Mouse (Mus musculus) hematopoietic stem cell, adult 5-6 weeks (primary cell): Measurements from ENCODE around the gene Qpctl. TPM values are rescaled to one million over a fixed set of nuclear protein-coding genes. Genes with fewer than 3 reads are reported as not detected.
"Not testable (repeated sequence)": the region's sequence is repeated elsewhere in the genome, so short reads cannot be mapped to it uniquely, and the experiment has no call there.

ENCODE experiments used
- ATAC-seq, 2 experiments: fragments of 125-278 bp in 1 of 2; replicated peaks in 1 of 2; 2 replicates each; pipeline ENCODE4 v1.8.0; 2016 to 2017; ENCODE audit warnings: inconsistent platforms in 2 of 2, mild to moderate bottlenecking in 2 of 2, moderate number of reproducible peaks in 2 of 2, low read depth in 1 of 2, moderate TSS enrichment in 1 of 2; ENCODE audit not compliant: low FRiP score in 2 of 2, poor library complexity in 2 of 2, severe bottlenecking in 2 of 2, insufficient read depth in 1 of 2, low TSS enrichment in 1 of 2
- total RNA-seq: library from RNA; stranded (forward); fragments of 172-1452, 232-1000 nt; gene quantifications from 2 replicates; pipeline ENCODE4 v1.2.3, GENCODE M21; 2017

The Qpctl gene
- total RNA-seq, 1 experiment from 2014 or later = 3.5 TPM

DNA sequence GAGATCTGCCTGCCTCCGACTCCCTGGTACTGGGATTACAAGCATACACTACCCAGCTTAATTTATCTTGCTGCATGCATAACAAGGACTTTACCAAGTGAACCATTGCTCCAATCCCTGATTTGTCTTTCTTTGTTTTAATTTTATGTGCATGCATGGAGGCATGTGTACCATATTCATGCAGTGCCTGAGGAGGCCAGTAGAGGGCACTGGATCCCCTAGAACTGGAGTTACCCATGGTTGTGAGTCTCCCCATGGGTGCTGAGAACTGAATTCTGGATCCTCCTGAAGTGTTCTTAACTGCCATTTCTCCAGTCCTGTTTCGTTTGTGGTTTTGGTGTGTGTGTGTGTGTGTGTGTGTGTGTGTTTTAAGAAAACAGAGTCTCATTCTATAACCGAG lies 17.9 kb upstream of the Qpctl start:
- no peak for ATAC-seq

DNA sequence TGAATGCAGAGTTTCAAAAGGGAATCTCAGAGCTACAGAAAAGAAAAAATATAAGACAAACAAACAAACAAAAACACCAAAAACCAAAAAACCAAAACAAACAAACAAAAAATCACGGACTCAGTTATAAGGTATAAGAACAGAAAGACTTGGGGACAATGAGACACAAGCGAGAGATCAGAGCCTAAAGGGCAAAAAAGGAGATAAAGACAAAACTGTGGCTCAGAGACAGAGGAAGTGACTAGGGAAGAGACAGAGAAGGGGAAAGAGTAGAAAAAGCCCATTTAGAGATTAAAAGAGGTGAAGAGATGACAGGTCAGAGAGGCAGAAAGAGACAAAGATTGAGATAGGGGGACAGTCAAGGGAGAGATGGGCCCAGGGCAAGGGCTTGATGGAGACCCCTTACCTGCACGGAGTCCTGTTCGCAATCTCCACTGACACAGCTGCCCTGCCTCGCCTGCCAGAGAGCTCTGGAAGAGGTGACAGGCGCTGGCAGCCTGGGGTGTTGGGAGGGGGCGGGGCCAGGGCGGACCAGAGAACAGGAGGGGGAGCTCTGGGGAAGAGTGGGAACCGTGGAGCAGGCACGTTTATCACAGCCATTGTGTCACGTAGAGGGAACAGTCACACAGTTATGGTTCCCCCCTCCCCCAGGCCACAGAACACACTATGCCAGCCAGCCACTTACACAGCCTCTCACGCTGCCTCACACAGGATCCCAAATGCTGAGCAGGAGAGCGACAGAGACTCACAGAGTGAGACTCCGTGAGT lies 16.7 kb upstream of the Qpctl start, which contains the start of gene Gipr:
Gene Gipr, minus strand, starts transcription at position 472 of the 768 bp plus-strand sequence.
- peak; percentile 33 to 38; a peak in 1 of 4 replicates for ATAC-seq

DNA sequence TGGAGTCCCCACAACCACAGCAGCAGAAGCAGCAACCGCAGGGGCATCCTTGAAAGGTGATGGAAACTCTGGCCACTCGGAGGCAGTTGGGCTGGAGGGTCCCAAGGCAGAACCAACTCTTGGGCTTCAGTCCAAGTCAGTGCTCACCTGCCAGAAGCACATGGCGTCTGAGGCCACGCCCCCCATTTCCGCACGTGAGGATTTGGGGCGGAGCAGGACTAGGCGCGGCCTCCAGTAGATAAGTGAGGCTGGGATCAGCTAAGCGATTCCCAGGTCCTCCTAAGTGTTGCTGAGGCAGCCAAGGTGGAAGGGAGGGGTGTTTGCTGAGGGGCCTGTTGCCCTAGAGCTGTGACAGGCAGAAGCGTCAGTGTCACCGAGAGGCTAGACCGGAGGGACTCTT lies 15.9 kb upstream of the Qpctl start:
- peak; percentile 25 to 29; a peak in 1 of 4 replicates for ATAC-seq

DNA sequence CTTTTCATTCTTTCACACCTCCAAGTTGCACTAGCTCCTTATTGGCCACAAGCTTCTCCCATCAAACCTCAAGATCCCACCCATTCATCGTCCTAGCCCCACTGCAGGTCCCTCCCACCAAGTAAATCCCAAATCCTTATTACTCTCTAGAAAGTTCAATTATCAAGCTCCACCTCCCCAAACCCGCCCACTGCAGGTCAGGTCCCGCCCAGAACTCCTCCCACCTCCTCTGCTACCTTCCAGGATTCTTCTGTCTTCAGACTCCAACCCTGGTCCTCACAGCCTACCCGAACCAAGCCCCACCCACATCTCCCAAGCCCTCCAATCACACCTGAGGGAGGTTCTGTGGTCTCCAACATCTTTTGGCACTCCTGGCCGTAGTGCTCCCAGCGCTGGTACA lies 15.1 kb upstream of the Qpctl start:
- peak; percentile 20 to 25; a peak in 1 of 4 replicates for ATAC-seq

DNA sequence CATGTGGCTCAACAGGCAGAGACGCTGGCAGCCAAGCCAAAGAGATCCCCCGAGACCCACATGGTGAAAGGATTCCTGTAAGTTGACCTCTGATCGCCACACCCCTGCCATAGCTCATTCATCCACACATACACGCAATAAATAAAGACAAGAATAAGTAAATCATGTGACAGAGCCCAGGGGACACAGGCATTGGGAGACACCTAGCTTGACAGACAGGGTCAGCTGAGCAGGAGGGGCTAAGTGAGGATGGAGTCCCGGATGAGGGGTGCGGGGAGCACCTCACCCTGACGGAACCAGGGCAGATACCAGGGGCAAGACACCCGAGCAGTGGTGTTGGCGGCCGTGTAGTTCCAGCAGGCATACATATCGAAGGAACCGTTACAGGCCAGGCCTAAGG lies 14.7 kb upstream of the Qpctl start:
- no peak for ATAC-seq

DNA sequence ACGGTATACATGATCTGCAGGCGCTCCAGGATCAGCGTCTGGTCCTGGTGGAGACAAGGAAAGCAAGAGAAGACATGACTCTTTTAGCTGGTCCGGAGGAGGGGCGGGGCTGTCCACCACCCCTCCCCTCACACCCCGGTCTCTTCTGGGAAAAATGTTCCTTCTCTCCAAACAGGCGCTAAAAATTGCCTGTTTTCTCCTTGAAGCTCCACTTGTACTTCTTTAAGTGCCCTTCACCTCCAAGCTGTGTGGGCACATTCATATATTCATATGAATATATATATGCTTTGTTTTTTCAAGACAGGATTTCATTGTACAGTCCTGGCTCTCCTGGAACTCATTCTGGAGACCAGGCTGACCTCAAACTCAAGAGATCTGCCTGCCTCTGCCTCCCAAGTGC lies 13.8 kb upstream of the Qpctl start:
- no peak for ATAC-seq

DNA sequence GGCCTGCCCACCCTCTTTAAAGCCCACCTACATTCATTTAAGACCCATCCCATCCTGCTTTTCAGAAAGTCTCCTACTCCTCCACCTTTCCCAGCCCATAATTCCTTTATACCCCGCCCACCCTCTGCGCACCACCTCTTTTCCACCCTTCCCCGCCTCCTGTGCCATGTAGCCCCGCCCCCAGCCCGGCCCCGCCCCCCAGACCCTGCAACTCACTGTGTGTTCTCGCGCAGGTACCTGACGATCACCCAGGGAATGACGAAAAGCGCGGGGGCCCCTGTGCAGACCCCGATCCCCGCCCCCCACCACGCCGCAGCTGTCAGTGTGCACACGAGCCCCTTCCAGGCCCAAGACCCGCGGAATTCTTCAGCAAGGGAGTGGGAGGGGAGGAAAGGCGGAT lies 11.0 kb upstream of the Qpctl start:
- no peak for ATAC-seq

DNA sequence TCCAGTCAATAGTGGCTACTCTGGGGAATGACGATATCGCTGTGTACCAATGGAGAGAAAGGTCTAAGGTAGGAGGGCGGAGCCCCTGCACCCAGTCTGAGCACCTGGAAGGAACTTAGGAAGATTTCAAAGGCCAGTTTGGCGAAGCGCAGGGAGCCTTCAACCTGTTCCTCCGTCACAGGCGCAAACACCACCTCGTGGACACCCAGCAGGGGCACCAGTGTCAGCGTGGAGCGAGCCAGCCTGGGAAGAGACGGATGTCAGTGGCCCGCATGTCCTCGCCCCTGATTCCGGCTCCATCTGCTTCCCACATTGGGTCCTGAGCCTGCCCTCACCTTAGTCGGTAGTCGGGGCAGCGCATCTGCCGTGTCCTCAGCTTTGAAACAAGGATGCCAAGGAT lies 10.3 kb upstream of the Qpctl start:
- no peak for ATAC-seq

DNA sequence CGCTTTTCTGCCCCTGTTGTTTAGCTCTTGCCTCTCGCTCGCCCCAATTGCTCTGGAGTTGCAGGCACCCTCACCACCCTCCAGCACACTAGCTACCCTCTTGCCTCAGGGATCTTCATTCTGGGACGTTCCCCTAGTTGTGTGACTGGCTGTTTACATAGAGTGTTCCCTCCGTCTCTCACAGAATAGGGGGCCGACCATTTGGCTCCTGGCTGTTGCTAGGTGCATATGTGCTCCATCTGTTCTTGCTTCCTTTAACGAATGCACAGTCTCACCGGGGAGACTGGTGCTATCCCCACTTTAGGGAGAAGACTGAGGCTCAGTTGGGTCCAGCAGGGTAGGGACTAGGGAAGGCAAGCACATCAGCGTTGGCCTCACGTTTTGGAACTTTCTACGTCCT lies 9.5 kb upstream of the Qpctl start:
- ATAC-seq = no peak

DNA sequence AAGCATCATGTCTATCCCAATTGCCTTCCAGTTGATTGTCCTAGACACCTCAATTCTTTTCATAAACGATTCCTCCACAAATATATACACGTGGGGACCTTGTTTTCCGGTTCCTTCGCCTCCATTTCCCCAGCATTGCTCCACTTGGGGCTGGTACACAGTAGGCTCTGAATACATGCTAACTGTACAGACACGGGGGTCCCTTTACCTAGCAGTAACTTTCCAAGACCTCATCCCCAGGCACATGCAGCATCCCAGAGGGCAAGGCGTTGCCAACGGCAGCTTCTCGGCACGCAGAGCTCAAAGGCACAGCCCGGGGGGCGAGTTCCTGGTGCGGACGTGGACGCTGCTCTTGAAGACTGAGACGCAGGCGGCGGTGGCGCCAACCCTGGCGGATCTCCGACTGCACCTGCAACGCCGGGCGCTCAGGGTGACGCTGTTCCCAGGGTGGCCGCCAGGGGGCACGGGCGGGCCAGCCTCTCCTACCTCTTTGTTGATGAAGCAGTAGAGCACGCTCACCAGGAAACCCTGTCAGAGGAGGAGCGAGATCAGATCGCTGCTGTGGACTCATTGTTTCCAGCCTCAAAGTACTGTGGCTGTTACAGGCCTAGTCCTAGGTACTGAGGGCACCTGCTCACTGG lies 8.2 kb upstream of the Qpctl start:
- peak; percentile 88 to 94 for ATAC-seq

DNA sequence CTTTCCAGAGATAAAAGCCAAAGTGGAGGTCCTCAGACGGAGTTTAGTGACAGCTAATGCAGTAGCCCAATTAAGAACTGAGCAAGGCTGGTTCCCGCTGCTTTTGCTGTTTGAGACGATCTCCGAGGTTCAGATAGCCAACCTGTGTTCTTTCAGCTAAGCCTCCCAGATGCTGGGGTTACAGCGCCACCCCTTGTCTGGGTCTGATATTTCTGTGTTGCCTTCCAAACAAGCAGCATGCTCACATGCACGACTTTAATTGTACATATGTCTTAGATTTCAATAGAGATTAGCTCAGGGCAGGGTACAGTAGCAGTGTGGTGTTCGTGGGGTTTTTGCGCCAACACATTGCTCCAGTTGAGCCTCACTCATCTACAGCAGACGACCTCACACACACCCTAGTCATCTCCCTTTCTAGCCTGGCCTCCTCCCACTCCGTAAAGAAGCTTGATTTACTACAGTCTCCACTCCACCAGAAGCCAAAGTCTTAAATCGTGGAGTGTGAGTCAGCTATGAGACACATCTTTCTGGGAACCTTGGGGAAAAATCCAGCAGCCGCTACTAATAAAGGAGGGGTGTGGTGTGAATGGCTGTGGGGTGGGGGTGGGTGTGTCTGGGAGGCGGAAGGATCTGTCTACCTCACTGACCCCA lies 6.9 kb upstream of the Qpctl start:
- no peak for ATAC-seq

DNA sequence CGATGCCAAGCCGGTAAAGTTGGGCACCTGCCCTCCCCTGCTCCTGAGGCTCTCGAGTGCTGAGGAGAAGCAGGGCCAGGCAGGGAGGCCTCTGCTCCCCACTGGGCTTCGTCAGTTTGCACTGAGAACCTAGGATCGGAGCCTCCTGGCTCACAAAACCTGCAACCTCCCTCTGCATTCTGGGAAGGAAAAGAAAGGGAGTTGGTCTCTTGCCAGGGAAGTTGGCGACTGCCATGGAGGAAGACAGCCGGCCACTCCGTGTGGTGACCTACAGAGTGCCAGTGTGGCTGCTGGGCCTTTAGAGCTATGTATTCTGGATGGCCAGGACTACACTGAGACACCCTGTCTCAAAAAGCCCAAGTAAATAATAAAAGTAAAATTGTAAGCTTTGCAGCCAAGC lies 5.7 kb upstream of the Qpctl start:
- ATAC-seq = no peak

DNA sequence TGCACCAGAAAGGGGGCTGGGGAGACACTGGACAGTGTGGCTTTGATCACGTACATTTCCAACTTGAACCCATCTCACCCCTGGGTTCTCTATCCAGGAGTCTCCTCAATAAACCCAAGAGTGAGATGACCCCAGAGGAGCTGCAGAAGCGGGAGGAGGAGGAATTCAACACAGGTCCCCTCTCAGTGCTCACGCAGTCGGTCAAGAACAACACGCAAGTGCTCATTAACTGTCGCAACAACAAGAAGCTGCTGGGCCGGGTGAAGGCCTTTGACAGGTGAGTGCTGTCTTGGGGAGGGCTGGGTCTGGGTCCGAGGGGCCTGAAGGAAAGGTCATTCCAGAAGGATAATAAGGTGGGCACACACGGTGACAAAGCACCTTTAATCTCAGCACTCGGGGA lies 2.0 kb upstream of the Qpctl start:
- ATAC-seq = not testable (repeated sequence)

DNA sequence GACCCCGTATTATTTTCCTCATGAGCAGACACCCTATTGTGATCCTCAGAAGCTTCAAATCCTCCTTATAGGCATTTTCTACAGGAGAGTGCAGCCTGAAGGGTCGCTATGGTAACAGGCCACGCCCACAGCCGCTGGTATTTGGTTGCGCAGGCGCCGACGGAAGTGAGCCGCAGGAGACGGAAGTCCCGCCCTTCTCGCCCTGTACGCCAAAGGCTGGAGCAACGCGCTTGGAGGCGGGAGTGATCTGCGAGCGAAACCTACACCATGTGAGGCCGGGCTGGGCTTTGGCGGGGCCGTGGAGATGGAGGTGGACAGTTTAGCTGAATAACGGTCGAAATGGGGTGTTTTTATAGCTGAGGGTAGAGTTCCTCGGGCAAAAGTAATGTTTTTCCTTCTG lies 535 bp upstream of the Qpctl start, which contains the start of gene Snrpd2:
Gene Snrpd2, plus strand, starts transcription at position 97 of the 400 bp plus-strand sequence.
- ATAC-seq = peak; percentile 72 to 84

DNA sequence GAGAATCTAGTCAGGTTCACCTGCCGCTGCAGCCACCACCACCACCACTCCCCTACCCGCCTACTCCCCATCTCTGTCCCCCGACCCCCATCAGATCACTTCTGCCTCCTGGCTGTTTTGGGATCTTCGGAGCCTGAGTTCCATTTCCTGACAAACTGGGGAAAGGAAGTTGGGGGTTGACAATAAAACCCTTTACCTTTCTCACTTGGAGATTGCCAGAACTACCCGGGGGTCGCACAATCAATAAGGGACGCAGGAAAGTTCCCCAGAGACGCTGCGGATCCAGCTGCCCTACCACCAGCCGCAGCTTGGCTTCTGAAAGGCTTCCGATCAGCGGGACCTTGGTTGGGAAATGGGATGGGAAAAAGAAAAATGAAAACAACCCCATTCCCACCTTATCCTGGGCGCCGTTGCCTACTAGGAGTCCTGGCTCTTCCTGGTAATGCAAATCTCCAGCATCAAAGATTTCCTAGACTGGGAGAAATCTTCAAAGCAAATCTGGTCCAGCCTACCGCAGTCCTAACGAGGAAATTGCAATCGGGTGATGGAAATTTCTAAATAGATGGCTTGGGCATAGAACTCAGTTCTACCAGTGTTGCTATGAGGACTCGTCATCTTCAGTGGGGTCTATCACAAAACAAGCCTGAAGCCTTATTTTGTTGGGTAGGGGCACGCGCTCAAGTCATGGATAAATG lies 764 bp downstream of the Qpctl start:
- ATAC-seq = no peak

DNA sequence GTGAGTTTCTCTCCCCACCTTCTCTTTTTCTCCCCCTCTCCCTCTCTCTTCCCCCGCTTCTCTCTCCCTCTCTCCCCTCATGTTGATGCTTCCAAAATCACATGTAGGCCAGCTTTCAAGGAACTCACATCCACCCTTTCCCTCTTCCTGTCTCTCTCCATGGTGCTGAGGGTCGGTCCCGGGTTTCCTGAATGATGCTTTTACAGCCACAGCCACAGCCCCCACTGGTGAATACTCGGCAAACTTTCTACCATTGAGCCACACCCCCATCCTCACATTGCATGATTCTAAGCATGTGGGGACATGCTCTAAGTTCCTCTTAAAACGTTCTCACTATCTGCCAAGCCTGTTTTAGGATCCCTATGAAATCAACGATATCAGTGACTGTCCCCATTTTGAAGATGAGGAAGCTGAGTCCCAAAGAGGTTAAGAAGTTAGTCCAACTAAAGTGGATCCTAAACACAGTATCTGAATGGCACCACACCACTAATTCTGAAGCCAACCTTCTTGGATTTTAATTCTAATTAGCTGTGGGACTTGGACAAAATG lies 1.5 kb downstream of the Qpctl start:
- ATAC-seq = no peak

DNA sequence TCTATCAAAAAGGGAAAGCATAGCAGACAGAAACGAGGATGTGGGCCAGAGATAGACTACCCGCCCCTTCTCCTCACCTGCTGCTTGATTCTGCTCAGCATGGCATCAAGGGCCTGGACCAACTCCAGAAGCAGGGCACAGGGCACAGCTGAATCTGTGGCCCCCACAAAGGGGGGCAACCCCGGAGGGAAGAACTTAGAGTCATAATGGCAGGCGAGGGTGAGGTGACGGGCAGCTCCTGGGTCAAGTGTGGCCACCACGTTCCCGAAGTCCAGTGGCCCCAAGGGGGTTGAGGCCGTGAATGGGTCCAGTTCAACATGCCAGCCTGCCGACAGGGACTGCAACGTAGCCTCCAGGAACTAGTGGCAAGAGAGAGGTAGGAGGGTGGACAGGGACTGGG lies 2.3 kb downstream of the Qpctl start:
- no peak for ATAC-seq

DNA sequence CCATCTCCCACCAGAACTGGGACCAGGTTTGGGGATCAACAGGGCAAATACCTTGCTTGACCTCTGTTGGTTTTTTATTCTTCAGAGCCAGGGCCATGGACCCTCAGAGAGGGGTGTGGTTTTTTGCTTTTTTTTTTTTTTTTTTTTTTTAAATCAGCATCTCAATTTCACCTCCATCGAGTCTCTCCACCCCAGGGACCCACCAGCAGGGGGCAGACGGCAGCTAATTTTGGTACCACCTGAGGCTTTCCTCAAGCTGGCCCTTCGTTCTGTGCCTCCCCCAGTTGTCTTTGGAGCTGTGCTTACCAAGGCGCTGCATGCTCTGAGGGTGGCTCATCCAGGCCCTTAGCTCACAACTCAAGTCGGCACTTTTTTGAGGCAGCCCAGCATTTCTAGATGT lies 11.7 kb downstream of the Qpctl start:
- no peak for ATAC-seq
